21 mouse cellular contexts compared by ENCODE assay signal in the genomic region with DNA sequence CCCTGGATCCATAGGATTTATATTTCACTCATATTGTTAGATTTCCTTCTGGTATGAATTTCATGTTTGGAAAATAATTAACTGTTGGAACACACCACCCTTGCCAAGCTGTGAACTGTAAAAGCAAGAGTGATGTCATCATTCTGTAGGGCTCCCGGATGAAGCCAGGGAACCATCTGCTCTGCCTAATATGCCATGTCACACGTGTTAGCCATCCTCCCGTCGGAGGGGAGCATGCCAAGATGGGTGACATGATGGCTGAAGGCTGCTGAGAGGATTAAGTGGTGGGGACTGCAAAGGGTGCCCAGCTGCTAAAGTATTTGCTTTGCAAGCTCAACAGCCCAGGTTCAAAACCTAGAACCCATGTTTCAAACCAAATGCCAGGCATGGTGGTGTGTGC.
"Had no signal": no experiment of that assay in that cellular context is flagged by ENCODE, and none has a peak within 500 bp of the region (broad histone marks: within the 10 kb centered on the region; RNA-seq: fewer than 3 reads in every experiment).

No protein-coding gene starts in this region.

- H3K4me2 ChIP-seq: limb, embryonic 13.5 days; liver, embryonic 12.5 days; liver, embryonic 15.5 days; lung, embryonic 15.5 days; midbrain, embryonic 13.5 days; neural tube, embryonic 13.5 days had no signal

- H3K4me1 ChIP-seq: liver, embryonic 12.5 days; liver, embryonic 15.5 days; megakaryocyte, embryonic 14.5 days; midbrain, embryonic 13.5 days; neural tube, embryonic 13.5 days had no signal

- H3K4me3 ChIP-seq: limb, embryonic 10.5 days; limb, embryonic 13.5 days; liver, embryonic 12.5 days; liver, embryonic 15.5 days; lung, embryonic 15.5 days; megakaryocyte, embryonic 14.5 days; midbrain, embryonic 10.5 days; midbrain, embryonic 13.5 days; myocyte; neural tube, embryonic 13.5 days had no signal

- H3K9ac ChIP-seq: limb, embryonic 13.5 days; liver, embryonic 12.5 days; liver, embryonic 15.5 days; lung, embryonic 15.5 days; midbrain, embryonic 13.5 days; neural tube, embryonic 13.5 days had no signal

- H3K27me3 ChIP-seq: limb, embryonic 13.5 days; liver, embryonic 12.5 days; liver, embryonic 15.5 days; lung, embryonic 15.5 days; megakaryocyte, embryonic 14.5 days; midbrain, embryonic 13.5 days; neural tube, embryonic 13.5 days had no signal

- H3K27ac ChIP-seq: limb, embryonic 10.5 days; limb, embryonic 13.5 days; liver, embryonic 12.5 days; liver, embryonic 15.5 days; lung, embryonic 15.5 days; midbrain, embryonic 10.5 days; midbrain, embryonic 13.5 days; neural tube, embryonic 13.5 days had no signal

- H3K9me3 ChIP-seq: limb, embryonic 10.5 days; limb, embryonic 13.5 days; liver, embryonic 12.5 days; liver, embryonic 15.5 days; lung, embryonic 15.5 days; midbrain, embryonic 10.5 days; midbrain, embryonic 13.5 days; neural tube, embryonic 13.5 days had no signal

- ATAC-seq: liver, embryonic 12.5 days; midbrain, embryonic 13.5 days; midbrain, embryonic 16.5 days had no signal

- H3K36me3 ChIP-seq: limb, embryonic 10.5 days; limb, embryonic 13.5 days; liver, embryonic 12.5 days; liver, embryonic 15.5 days; lung, embryonic 15.5 days; midbrain, embryonic 10.5 days; midbrain, embryonic 13.5 days; neural tube, embryonic 13.5 days had no signal

- DNase-seq: kidney, postnatal 14 days; kidney, postnatal 4 days; layer of hippocampus, adult 9-11 months; layer of hippocampus, postnatal 36 days; liver; lung, adult 18-20 months; lung, postnatal 10 days; lung, postnatal 36 days; thymus, adult 18-20 months; thymus, postnatal 36 days had no signal
